Mouse (Mus musculus): ENCODE measurements around the gene Mex3d.

Mex3d gene

DNA sequence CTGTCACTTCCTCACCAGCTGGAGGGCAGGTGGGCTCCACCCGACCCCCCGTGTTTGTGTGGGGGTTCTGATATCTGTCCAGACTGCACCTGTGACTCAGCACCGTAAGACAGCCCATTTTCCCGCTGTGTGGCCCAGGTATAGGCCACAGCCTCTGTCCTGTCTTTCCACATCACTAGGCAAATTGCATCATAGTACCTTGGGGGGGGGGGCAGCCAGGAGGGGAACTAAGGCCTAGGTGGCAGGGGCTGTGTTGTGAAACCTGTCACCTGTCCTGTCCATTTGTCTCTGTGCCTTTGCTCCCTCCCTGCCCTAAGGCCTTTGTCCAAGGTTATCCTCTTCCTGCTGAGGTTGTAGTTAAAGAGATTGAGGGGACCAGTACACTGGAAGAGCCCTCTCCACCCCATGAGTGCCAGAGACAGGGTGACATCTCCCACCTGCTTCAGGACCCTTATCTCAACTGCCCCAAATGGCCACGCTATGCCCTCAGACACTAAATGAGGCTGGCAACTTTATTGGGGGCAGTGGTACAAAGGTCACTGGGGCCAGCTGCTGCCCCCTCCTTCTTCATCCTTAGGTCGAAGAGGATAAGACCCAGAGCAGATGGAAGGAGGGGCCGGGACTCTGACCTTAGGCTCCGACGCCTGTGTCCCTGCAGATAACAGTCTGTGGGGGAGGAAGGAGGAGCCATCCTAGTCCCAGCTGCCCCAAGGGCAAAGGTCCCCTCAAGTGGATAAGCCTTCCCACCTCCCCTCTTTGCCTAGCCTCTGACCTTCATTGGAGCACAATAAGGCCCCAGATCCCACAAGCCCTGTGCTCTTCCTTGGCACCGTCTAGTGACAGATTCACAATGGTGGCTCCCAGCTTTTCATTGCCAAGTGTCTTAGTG lies 55.6 kb downstream of the Mex3d start:
- in situ Hi-C loops (cut with MboI, MseI) = no loop called here

GRCm38 (mm10) chr10:80330888-80331287 lies 56.6 kb downstream of the Mex3d start:
- in situ Hi-C loops (cut with MboI, MseI) = no loop called here

All from T-helper 1 cell (primary cell).